Mouse (Mus musculus): ENCODE data around the gene Mecr.
"Not testable (repeated sequence)": the region's sequence is repeated elsewhere in the genome, so short reads cannot be mapped to it uniquely, and the experiment has no call there.

The Mecr gene

GRCm38 (mm10) chr4:131843290-131843743, at the start of gene Mecr:
Mecr (plus strand) TSS chr4:131843470.
- peak; percentile 85 for DNase-seq (ENCODE audit: low spot score)

- no peak for DNase-seq (ENCODE audit: low spot score)
Observed at GRCm38 (mm10) chr4:131796312-131797080, 46.8 kb upstream of the Mecr start.

GRCm38 (mm10) chr4:131797483-131797882, 45.8 kb upstream of the Mecr start:
- DNase-seq (ENCODE audit: low spot score): no peak

DNA sequence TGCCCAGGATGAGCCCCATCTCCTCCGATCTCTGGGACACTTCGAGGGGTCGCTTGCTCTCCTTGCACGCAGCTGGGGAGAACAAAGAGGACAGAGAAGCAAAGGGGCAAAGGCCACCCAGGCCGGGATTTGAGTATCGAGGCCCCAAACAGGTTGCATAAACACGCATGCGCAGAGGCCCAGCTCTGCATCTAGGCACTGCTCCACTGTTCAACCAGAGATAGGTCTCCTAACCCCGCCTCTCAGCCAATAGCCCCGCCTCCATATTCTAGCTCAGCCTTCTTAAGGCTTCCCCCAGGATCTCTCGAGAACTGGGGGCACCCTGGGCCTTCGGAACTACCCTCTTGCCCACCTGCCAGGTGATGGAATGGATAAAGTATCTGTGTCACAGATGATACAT, 45.4 kb upstream of the Mecr start:
- DNase-seq (ENCODE audit: low spot score): no peak

DNA sequence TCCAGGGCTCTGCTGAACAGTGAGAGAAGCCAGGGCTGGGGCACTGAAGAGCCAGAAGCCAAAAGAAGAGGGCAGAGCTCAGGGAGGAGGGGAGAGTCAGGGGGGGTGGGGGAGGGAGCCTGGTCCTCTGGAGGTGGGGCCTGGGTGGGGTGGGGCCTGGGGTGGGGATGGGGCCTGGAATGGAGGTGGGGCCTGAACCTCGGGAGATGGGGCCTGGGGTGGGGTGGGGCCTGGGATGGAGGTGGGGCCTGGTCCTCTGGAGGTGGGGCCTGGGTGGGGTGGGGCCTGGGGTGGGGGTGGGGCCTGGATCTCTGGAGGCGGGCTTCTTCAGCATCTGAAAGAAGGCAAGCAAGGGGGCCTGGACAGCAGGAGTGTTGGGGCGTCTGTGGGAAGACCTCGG, 44.3 kb upstream of the Mecr start:
- DNase-seq (ENCODE audit: low spot score): no peak

GRCm38 (mm10) chr4:131803846-131804245, 39.4 kb upstream of the Mecr start:
- DNase-seq (ENCODE audit: low spot score): no peak

DNA sequence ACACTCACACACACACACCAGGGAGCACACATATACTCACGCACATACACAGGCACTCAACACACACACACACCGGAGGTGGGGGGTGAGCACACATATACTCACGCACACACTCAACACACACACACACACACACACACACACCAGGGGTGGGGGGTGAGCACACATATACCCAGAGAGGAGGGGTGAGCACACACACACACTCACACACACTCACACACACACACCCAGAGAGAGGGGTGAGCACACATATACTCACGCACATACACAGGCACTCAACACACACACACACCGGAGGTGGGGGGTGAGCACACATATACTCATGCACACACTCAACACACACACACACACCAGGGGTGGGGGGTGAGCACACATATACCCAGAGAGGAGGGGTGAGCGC, 38.5 kb upstream of the Mecr start:
- not testable (repeated sequence) for DNase-seq (ENCODE audit: low spot score)

DNA sequence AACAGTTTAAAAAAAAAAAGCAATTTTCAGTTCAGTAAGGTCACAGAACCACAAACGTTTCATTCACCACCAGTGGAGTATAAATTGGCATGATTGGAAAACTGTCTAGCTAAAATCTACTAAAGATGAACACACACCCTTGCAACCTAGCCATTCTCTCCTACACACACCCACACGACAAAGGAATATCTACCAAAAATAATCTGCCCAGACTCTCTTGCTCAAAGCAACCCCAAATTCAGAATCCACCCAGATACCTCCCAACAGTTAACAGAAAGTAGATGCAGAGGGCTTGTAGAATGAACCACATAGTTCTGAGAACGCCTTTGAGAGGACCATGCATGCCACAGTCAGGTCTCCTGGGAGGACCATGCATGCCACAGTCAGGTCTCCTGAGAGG, 38.0 kb upstream of the Mecr start:
- DNase-seq (ENCODE audit: low spot score): no peak

DNA sequence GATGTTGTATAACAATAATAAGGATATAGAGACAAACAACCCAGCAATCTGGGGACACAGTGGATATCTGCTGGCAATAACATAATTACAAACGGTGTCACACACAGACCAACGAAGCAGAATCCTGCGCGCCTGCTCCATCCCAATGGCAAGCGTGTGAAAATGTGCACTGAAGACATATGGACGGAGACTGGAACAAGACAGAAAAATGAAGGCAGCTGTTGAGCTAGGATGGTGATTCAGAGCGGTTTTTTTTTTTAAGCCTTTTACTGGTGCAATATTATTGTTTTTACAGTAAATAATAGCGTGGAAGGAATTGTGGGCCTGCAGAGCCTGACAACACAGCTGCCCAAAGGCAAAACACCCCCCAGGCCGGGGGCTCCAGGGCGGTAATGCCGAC, 30.8 kb upstream of the Mecr start:
- DNase-seq (ENCODE audit: low spot score): no peak

- DNase-seq (ENCODE audit: low spot score): no peak
Observed at GRCm38 (mm10) chr4:131813798-131814197, 29.5 kb upstream of the Mecr start.

DNA sequence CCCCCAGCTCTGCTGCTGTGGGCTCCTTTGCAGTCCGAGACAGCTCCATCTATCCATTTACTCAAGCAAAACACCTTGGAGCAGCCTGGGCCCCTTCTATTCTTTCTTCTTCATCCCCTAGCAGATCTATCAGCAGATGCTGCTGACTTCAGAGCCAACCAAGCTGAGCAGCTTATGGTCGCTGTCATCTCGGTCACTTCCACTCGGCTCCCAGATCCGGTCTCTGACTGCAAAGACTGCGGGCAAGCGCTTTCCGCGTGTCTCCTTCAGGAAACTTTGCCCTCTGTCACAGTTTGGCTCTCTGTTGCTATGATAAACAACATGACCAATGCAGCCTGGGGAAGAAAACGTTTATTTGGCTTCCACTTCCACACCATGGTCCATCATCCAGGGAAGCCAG, 28.4 kb upstream of the Mecr start:
- DNase-seq (ENCODE audit: low spot score): no peak

- no peak for DNase-seq (ENCODE audit: low spot score)
Observed at GRCm38 (mm10) chr4:131815774-131816173, 27.5 kb upstream of the Mecr start.

- DNase-seq (ENCODE audit: low spot score): no peak
Observed at GRCm38 (mm10) chr4:131818926-131819325, 24.3 kb upstream of the Mecr start.

DNA sequence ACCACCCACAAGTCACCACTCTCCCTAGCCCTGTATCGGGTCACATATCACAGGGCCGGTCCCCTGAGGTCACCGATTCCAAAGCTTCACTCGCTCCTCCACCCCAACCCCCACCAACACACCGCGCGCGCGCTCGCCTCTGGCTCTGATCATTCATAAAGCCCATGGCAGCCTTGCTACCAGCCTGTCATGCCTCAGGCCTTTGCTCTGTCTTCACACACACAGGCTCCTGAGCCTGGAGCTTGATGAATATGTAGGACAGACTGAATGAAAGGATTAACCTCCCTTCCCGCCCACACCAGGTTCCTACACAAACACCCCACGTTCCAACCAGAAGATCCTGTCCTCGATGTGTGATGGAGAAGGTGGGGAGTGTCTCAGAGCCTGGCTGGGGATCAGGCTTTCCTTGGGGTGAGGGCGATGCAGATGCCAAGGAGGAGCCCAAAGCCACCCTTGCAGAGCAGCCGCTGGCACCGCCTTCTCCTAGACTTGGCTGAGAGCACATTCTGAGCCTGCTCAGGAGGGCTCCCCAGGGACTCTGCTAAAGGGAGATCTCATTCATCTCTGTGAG, 22.0 kb upstream of the Mecr start:
- DNase-seq (ENCODE audit: low spot score): peak; percentile 7

- no peak for DNase-seq (ENCODE audit: low spot score)
Observed at GRCm38 (mm10) chr4:131822583-131822982, 20.7 kb upstream of the Mecr start.

DNA sequence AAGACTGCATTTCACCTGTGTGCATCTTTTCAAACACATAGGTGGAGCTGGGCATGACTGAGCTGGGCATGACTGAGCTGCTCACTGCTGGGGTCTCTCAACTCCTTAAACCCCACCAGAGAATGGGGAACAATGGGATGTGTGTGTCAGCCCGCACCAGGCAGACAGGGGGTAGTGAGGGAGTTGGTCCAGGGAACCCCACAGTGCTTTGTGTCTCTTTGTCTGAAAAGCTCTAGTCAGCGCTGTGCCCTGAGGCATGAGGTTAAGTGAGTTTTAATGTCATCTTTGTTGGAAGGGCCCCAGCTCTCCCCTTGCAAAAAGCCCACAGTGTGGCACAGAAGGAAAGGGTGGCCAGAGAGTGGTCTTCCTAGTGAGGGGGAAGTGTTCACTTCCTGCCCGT, 18.3 kb upstream of the Mecr start:
- no peak for DNase-seq (ENCODE audit: low spot score)

DNA sequence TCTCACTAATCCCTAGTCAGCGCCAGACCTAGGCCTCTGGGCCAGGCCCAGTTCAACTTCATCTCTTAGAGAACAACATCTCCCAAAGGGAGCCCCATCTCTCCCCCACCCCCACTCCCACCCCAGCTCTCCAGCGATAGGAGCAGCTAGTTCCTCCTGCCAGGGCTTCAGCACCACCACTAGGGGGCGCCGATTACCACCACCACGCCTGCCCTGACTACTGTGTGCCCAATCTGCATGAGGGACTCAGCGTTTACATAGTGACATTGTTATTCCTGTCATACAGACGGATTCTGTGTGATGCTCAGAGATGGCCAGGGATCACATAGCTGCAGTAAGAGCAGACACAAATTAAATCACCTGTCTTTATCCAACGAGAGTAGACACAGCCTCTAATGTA, 17.4 kb upstream of the Mecr start:
- no peak for DNase-seq (ENCODE audit: low spot score)

GRCm38 (mm10) chr4:131826905-131827304, 16.4 kb upstream of the Mecr start:
- peak; percentile 71 for DNase-seq (ENCODE audit: low spot score)

GRCm38 (mm10) chr4:131829123-131829522, 14.1 kb upstream of the Mecr start:
- no peak for DNase-seq (ENCODE audit: low spot score)

GRCm38 (mm10) chr4:131831546-131832045, 11.7 kb upstream of the Mecr start:
- DNase-seq (ENCODE audit: low spot score): no peak

GRCm38 (mm10) chr4:131832759-131833407, 10.4 kb upstream of the Mecr start:
- DNase-seq (ENCODE audit: low spot score): no peak

DNA sequence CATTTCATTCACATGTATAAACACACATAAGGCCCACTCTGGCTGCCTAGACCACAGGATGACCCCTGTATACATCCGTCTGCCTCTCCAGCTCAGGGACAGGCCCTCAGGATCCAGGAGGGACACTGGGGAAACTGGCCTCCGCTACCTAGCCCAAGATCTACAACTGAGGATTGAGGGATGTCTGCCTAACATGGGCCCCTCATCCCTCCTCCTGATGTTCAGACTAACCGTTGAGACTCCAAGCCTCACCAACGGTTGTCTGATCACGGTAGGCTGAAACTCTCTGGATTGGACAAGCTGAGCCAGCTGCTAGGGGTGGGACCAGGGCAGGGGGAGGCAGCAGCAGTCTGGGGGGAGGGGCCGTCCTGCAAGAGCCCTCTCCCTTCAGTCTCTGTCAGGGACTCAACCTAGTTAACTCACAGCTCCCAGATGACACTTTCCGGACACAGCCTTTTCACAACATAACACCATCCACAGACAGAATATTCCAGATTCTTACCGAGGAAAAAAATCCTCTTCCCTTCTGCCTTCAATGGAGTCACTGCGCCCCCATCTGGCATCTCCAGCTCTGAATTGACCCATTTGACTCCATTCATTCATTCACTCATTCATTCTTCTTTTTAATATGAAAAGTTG, 9.2 kb upstream of the Mecr start:
- no peak for DNase-seq (ENCODE audit: low spot score)
